Mouse (Mus musculus) CH12F3 (cell line): ENCODE measurements around the gene Ergic1.

ENCODE experiments used
- in situ Hi-C: fragments of 300-500 bp; cut with MboI; formaldehyde crosslinking; loops from 2 replicates; pipeline ENCODE4 v1.14.3; 2020; ENCODE audit warnings: low sequenced_read_pairs

Gene Ergic1

DNA sequence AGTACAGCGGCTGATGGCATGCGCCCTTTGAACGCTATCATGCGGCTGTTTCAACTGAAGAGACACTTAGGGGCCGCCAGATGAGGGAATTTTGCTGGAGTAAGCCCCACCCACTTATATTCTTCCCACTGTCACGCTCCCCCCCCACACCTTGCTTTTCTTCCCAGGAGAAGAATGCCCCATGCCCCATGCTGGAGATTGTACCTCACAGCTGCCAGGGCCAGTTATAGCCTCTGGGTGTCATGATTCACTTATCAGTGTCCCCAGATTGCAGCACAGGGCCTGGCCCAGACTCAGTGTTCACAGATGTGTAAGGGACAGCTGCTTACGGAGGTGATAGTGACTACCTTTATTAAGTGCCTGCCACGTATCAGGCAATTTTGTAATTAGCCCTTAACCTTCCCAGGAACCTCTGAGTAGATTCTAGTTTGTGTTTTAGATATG, 84.1 kb downstream of the Ergic1 start:
- in situ Hi-C loops = loop anchor here (25.0 kb wide), 1 partner anchor 333 kb away; no protein-coding TSS in a partner anchor

- in situ Hi-C loops = loop anchor here (25.0 kb wide), 1 partner anchor 335 kb away; no protein-coding TSS in a partner anchor
Measured at GRCm38 (mm10) chr17:26647283-26647682, 86.0 kb downstream of the Ergic1 start.

GRCm38 (mm10) chr17:26649565-26649964, 88.3 kb downstream of the Ergic1 start:
- in situ Hi-C loops = loop anchor here (25.0 kb wide), 1 partner anchor 337 kb away; no protein-coding TSS in a partner anchor

DNA sequence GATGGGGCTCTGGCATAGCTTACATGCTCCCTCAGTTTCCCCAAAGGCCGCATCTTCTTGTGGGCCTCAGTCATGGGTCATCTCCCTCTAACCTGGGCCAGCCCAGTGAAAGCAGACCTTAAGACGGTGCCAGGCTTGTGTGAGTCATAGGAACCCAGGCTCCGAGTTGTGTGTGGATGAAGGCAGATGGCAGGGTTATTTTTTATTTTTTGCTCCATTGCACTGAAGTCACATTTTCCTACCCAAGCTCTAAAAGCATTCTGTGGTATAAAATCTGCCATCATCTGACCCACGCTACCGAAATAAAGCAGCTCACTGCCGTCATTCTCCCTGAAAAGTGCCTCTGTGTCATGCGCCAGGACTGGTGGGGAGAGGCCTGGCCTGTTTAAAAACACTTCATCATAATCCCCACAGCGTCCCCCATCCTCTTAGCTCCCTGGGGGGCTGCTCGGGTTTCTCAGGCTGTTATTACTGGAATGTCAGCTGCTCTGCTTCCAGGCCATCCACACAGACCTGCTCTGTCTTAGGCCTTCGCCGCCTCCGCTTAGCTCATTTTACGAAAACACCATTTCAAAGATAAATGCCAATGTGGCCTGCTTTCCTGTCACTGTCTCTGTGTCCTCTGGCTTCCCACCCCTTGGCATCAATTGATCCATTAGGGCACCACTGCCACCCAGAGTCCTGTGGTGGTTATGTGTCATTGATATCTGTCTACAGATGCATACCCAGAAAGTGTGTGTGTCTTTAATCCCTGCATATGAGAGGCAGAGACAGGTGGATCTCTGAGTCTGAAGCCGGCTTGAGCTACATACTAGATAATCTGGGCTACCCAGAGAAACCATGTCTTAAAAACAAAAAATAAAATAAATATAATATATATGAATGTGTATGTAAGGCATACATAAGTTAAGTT, 89.4 kb downstream of the Ergic1 start:
- in situ Hi-C loops = no loop called here

- in situ Hi-C loops = no loop called here
Measured at GRCm38 (mm10) chr17:26658854-26659572, 97.7 kb downstream of the Ergic1 start.

- in situ Hi-C loops = no loop called here
Measured at GRCm38 (mm10) chr17:26659573-26659915, 98.3 kb downstream of the Ergic1 start.

GRCm38 (mm10) chr17:26660192-26660912, 99.1 kb downstream of the Ergic1 start:
- in situ Hi-C loops = loop anchor here (10.0 kb wide), 1 partner anchor 234 kb away; no protein-coding TSS in a partner anchor

DNA sequence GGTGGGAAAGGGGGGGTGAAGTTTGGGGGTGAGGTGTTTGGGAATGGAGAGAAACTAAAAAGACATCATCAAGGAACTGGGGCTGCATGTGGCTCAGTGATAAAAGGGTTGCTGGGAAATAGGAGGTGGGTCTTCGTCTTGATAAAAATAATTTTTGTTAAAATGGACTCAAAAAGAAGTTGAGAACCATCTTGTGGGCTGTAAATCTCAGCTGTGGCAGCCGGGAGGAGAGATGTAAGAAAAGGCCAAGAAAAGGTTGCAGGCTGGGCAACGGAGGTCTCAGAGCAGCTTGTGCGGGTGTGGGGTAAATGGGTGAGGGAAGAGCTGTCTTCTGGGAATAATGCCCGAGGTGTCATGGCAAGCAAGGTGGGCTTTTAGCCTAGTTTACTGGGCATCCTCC, 100.9 kb downstream of the Ergic1 start:
- in situ Hi-C loops = loop anchor here (10.0 kb wide), 1 partner anchor 233 kb away; no protein-coding TSS in a partner anchor

DNA sequence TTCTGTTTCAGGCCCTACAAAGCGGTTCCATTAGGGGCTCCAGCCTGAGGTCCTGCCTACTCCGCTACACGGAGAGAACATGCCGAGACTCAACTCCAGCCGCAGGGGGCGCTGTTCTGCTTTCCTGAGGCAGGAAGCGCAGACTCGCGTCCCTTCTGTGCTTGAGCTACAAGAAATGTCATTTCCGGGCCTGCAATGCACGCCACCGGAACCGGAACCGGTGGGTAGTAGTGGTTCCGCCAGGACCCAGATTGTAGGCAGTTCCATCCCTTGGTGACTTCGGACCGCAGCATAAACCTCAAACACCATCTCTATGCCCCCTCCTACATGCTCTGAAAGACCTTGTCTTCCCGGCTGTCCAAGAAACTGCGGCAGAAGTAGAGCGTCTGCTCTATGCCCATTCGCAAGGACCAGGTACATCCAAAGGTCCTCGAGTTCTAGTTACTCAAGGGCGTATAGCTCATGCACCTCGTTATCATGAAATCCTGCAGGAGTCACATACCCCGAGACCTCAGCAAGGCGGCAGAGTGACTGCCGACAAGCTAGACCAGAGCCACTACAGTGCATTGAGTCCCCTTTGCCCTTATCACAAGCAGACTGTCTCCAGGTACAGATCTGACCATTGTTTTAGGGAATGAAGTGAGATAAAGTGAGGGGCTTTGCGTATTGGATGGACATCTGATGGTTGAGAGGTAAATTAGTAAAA, 101.8 kb downstream of the Ergic1 start, which contains the start of gene Atp6v0e:
TSS of gene Atp6v0e (plus strand) at position 254 of the 706 bp plus-strand sequence.
- in situ Hi-C loops = loop anchor here (10.0 kb wide), 1 partner anchor 232 kb away; no protein-coding TSS in a partner anchor

DNA sequence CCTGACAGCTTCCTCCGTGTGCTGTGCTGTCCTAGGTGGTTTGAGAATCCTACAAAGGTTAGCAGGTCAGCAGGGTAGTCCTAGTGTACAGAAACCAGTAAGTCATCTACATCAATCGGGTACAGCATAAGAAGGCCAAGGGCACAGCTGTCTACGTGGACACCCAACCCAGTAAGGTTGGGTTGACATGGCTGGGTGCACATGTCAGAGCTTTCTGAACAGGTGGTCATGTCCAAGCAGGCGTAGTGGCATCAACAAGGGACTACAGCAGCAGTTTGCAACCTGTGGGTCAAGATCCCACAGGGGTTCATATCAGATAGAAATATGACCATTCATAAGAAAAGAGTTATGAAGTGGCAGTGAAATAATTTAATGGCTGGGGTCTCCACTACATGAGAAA, 104.3 kb downstream of the Ergic1 start:
- in situ Hi-C loops = loop anchor here (10.0 kb wide), 1 partner anchor 229 kb away; no protein-coding TSS in a partner anchor

DNA sequence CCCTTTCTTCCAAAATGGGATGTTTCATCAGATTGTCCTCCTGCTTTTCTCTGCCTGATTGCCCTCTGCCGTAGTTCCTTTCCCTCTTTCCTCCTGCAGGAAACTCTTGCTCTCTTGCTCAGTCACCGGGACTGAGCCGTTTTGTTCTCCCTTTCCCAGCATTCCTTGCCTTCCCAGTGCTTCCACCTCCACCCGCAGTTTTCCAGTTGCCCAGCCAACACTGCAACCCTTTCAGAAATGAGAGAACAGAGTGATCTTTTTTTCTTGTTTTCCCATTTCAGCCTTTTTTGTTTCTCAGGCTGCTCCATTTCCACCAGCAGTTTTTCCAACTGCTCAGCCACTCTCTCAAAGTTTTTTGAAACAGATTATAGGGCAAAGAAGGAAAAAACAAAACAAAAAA, 110.0 kb downstream of the Ergic1 start:
- in situ Hi-C loops = no loop called here

DNA sequence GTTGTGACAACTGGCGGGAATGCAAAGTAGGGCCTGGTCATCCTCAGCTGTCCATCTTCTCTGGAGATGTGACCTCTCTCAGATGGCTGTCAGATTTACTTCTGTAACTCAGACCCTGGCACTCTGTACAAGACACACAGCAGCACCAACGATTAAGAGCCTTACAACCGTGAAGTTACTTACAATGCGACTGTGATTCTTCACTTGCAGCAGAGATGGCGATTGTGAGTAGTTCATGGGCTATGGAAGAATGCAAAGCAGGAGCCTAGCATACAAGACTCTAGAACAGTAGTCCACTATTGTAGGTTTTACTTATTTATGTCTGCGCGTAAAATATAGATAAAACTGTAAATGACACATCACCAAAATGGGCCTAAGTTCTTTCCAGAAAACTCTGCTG, 114.6 kb downstream of the Ergic1 start:
- in situ Hi-C loops = no loop called here

- in situ Hi-C loops = no loop called here
Measured at GRCm38 (mm10) chr17:26676252-26676615, 114.9 kb downstream of the Ergic1 start.

- in situ Hi-C loops = no loop called here
Measured at GRCm38 (mm10) chr17:26676616-26677376, 115.5 kb downstream of the Ergic1 start.

DNA sequence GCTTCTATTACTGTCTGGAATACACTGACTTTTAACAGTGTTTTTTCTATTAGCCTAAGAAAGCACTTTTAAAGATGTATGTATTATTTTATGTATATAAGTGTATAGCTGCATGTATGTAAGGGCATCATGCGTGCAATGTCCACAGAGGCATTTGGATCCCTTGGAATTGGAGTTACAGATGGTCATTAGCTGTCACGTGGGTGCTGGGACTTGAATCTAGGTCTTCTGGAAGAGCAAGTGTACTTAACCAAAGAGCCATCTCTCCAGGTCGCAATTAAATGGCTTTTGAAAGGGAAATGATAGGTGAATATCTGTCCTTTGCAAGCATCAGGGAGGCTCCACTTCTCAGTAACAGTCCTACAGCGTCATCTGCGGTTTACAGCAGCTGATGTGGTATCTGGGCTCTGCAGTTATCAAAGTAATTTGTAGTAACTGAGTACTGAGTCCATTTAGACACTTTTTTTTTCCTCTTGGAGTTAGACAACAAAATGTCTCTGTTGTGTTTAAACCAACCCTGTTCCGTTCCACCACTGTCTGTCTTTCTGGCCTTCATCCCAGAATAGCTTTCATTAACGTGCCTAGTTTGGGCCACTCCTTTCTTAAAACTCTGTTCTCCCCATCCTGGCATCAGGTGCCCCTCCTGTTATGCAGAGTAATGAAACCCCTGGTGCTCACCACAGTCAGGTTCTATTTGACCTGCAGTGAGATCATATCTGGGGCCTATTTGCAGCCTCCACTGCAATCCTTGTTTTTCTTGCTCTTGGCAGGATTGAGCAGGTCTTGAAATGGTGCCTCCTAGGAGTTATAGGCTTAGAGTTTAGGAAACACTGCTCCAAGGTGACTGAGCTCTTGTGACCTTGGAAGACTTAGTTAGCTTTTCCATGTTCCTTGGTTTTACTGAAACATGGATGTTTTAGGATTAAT, 116.7 kb downstream of the Ergic1 start:
- in situ Hi-C loops = no loop called here

- in situ Hi-C loops = no loop called here
Measured at GRCm38 (mm10) chr17:26681276-26681675, 120.0 kb downstream of the Ergic1 start.

DNA sequence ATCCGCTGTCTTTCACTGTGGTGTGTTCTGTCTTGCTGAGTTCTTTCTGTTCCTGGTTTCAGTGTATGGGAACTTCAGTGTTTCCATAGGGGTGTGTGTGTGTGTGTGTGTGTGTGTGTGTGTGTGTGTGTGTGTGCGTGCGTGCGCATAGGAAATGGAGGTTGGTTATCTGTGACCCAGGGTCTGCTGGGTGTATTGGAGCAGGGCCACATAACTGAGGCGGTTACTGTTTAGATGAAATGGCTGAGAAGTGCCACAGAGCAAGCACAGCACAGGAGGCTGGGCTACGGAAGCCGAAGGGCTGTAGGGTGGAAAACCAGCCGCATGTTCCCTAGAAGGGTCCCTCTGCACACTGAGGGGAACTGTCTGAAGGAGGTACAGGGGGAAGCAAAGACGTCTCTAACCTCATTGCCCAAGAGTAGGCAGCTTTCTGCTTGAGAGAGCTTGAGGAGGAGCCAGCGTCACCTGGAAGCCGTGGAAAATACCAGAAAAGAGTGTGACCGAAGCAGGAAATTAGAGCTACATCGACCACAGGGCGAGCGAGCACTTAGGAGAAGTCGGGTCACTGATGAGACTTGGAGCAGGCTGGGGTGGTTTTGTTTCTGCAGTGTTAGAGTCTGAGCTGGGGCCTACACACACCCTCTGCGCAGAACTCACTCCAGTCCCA, 125.2 kb downstream of the Ergic1 start:
- in situ Hi-C loops = no loop called here
